Mouse (Mus musculus) v-Abl transformed pro-B cells (cell line): ENCODE results near the gene Wdr90.

Experiments used
- in situ Hi-C, 2 experiments: fragments of 400-800 bp; cut with MboI; formaldehyde crosslinking; loops; one replicate each; pipeline ENCODE4 v1.15.1; 2025; ENCODE audit not compliant: unreplicated experiment in 2 of 2

Wdr90 gene

DNA sequence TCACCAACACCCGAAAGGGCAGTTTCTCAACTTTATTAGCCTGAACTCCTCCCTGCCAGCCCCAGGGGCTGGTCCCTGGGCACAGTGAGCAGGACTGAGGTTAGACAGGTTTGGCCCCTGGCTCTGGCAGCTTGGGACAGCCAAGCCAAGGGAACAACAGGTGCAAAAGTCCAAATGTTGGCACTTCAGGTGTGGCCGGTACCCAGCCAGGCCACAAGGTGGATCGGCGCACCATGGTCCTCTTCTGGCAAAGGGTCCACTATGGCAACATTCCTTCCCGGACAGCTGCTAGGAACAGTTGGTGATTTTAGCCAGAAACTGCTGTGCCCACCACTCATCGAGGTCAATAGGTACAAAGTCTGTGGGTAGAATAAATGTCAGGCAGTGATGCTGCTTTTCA is 2.4 kb upstream of the Wdr90 start:
- in situ Hi-C loops = no loop called here

DNA sequence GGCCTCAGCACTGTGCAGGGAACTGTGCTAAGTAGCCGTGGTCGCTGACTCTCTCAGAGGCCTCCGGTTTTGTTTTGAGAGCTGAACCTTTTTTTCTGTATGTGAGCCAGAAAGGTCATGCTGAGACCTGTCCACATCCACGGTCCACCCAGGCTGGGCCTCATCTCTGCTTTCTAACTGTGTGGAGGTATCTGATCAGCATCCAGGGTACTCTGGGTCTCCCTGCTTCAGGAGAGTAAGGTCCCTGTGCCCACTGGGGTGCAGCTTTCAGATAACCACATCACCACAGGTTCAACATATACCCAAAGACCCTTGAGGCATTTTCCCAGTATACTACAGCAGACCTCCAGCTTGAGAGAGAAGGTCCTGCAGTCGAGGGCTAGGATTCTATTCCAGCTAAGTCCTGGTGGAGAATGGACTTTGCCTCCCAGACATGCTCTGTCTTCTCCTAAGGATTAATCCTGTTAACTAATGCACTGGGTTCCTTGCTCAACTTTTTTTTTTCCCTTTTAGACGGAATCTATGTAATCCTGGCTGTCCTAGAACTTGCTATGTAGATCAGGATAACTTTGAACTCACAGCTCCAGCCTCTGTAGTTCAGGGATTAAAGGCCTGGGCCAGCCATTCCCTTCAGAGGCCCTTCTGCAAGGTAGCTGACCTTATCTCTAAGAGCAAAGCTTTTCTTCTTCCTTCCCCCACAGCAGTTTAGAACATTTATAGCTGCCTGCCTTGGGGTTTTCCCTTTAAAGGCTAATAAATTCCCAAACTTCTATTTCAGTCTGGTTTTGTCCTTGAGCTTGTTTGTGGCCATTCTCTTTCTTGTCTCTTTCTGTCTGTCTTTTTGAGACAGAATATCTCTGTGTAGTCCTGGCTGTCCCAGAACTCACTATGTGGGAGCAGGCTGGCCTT is 657 bp upstream of the Wdr90 start:
- in situ Hi-C loops = no loop called here

DNA sequence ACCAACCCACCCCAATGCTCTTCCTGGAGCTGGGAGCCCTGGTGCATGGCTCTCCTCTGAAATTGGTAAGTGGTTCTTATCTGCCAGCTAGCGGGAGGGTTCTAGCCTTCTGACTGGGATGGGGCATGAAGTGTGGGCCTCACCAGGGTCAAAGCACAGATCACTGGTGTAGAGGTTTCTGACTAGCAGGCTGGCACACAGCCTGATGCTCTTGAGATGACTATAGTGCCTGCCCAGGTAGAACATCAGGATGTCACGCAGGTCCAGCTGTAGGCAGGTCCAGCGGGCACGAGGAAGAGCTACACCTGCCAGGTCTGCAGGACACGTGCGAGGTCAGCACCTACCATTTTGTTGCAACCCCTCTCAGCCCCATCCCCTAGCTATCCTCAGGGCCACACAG is 1.1 kb downstream of the Wdr90 start:
- in situ Hi-C loops = no loop called here

- in situ Hi-C loops = no loop called here
Observed at GRCm38 (mm10) chr17:25844396-25844901, 16.9 kb downstream of the Wdr90 start, which contains the start of gene Rhot2. Rhot2 (minus strand) TSS chr17:25844851.

DNA sequence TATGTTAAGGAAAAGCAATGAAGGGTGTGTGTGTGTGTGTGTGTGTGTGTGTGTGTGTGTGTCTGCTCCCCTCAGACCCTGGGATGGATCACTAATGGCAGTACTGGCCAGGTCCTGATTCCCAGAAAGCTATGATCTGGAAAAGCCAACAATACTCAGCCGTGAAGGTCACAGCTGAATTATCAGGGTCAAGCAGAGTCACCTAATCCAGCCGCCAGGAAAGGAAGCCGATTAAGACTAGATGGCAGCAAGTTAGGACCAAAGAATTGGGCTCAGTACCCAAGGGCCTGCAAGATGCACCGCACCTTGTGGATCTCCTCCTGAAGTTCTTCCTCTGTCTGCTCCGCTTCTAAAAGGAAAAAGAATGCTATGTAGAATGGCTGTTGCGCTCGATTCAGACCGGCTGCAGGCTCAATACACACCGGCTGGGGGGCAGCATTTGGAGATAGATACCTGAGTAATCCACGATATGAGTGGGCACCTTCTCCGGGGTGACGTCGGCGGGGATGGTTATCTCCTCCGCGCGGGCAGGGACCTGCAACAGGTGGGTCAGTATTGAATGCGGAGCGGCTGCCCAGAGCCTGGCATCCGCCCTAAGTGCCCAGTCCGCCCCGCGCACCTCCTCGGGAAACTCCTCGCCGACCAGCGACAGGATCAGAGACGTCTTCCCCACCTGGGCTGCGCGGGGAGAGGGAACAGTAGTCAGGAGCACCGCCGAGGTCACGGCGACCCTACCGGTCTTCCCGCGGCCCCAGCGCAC is 17.5 kb downstream of the Wdr90 start:
- in situ Hi-C loops = no loop called here

DNA sequence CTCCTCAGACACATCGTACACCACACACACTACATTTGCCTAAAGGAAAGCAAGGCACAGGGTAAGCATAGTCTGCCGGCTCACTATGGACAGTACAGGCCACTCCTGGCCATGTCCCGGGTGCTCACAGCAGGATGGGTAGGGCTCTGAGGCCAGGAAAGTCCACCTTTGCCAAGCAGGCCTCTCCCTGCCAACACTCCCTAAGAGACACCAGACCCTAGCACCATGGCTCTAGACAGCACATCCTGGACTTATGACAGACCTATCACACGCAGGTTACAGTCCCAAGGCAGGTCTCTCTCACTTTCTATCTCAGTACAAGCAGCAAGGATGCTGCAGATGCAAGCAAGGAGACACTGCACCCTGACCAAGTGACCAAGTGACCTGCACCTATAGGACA is 18.2 kb downstream of the Wdr90 start:
- in situ Hi-C loops = no loop called here

GRCm38 (mm10) chr17:25842509-25842908 is 18.8 kb downstream of the Wdr90 start:
- in situ Hi-C loops = no loop called here

GRCm38 (mm10) chr17:25841117-25841880 is 20.0 kb downstream of the Wdr90 start, which contains the start of gene Gm20683:
Gm20683 (minus strand) TSS chr17:25841763.
- in situ Hi-C loops = no loop called here

- in situ Hi-C loops = no loop called here
Observed at GRCm38 (mm10) chr17:25840519-25840918, 20.8 kb downstream of the Wdr90 start.

GRCm38 (mm10) chr17:25839455-25840235 is 21.7 kb downstream of the Wdr90 start:
- in situ Hi-C loops = loop anchor here in 1 of 2 experiments (5.0 kb wide), 1 partner anchor 33 kb away; no protein-coding TSS in a partner anchor

DNA sequence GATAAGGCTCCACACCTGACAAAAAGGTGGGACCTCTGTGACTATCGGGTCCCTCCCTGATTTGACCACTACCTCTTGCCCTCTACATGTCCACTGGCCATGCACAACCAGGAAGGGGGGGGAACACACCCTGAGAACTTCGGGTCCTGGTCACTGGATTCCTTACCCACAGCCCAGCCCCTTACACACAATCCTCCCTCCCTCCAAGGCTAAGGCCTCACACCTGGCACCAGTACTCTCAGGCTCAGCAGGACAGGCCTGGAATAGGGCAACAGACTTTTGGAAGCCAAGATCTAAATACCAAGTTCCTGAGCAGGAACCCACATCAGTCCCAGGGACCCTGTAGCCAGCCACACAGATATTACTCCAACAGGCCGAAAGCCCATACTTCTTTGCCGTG is 22.4 kb downstream of the Wdr90 start:
- in situ Hi-C loops = loop anchor here in 1 of 2 experiments (5.0 kb wide), 1 partner anchor 33 kb away; no protein-coding TSS in a partner anchor

GRCm38 (mm10) chr17:25837533-25837932 is 23.8 kb downstream of the Wdr90 start:
- in situ Hi-C loops = loop anchor here in 1 of 2 experiments (5.0 kb wide), 1 partner anchor 35 kb away; no protein-coding TSS in a partner anchor

DNA sequence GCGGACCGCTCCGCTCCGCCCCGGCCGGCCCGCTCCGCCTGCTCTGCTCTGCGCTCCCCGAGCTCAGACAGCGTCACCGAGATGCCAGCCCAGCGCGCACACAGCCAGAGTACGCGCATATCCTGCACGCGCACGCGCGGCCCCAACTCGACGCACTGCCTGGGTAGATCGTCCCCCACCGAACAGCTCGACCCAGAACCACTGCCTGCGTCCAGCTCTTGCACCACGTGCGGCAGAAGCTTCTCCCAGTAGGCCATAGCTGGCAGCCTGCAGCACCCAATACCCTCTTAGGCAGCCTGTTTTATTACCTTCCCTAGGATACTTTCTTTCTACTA is 24.3 kb downstream of the Wdr90 start, which contains the start of gene Rhbdl1:
Gene Rhbdl1 (minus strand): TSS at position 220 of the 335 bp plus-strand sequence.
- in situ Hi-C loops = loop anchor here in 1 of 2 experiments (5.0 kb wide), 1 partner anchor 35 kb away; no protein-coding TSS in a partner anchor

GRCm38 (mm10) chr17:25836397-25837075 is 24.8 kb downstream of the Wdr90 start:
- in situ Hi-C loops = loop anchor here in 1 of 2 experiments (5.0 kb wide), 1 partner anchor 36 kb away; no protein-coding TSS in a partner anchor

- in situ Hi-C loops = loop anchor here in 1 of 2 experiments (5.0 kb wide), 1 partner anchor 36 kb away; no protein-coding TSS in a partner anchor
Observed at GRCm38 (mm10) chr17:25835816-25836215, 25.5 kb downstream of the Wdr90 start.

- in situ Hi-C loops = loop anchor here in 1 of 2 experiments (5.0 kb wide), 1 partner anchor 37 kb away; no protein-coding TSS in a partner anchor
Observed at GRCm38 (mm10) chr17:25835301-25835700, 26.0 kb downstream of the Wdr90 start.

DNA sequence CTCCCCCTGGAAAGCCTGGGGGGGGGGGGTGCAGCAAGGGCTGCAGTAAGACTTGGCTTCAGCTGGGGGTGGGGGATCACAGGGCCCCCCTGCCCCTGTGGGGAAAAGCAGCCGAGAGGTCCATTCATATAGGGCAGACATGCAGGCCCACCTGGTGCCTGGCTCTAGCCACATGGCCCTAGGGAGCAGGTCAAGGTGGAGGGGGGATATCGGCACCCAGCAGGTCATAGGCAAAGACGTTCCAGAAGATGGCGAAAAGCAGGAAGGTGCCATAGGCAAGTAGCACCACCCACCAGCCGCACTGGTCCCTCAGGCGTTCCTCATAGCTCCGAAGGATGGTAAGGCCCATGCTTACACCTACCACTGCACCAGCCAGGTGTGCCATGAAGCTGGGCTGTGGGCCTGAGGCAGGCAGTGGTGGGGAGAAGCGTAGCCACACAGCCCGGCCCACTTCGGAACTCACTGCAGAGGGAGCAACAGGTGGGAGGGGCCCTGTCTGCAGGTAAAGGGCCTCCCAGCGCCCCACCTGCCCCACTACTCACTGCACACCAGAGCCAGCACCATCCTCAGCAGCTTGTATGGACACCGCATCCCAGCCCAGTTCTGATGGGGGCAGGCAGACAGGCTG is 26.6 kb downstream of the Wdr90 start:
- in situ Hi-C loops = loop anchor here in 1 of 2 experiments (5.0 kb wide), 1 partner anchor 38 kb away; no protein-coding TSS in a partner anchor

DNA sequence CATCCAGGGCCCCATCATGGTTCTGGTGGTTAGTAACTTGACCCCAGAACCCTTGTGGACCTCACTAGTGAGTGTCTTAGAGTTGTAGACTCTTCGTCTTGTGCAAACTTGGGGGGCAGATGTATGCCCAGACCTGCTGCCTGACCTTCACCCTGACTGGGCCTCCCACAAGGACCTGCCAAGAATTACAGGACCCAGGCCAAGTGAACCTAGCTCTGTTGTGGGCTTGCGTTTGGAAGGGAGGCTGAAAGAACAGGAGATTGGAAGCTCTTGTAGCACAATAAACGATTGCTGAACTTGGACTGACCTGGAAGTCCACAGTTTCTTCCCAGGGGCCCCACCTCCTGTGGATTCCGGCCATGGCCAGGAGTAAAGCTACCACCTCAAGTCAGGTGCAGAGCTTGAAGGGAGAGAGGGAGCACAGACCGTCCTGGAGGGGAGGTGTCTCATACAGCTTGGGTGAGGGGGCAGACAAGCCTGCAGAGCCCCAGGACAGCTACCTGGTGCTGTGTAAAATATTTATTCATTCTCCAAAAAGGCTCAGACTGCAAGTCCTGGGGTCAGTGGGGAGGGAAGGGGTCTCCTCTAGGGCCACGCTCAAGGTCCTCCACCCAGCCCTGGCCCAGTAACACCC is 27.2 kb downstream of the Wdr90 start:
- in situ Hi-C loops = no loop called here
